Mouse (Mus musculus): ENCODE results near the gene Disp1. TPM values are rescaled to one million over a fixed set of nuclear protein-coding genes. Genes with fewer than 3 reads are reported as not detected.
A peak's percentile ranks its signal among the peaks of the same experiment; 100 is the strongest.

The Disp1 gene
- total and polyA plus RNA-seq, 2 experiments = 0.83 to 3.4 TPM

DNA sequence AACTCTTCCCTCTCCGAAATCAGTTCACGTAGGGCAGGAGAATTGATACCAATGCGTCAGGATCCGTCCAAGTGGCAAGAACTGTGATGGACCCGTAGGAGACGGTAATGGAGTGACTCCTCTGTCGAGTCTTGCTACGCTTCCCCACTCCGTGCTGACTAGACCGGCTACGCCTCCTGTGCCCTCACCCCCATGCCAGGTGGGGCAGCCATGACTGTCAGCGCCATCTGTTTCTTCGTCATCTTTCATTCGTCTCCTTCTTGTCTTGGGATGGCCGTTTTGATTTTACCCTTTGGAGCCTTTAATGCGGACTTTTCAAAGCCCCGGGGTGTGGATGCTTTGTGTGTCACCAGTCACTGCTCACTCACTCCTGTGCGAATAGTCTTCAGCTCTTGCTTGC is 26.6 kb downstream of the Disp1 start:
- H3K9ac ChIP-seq (ENCODE audit: low read depth, low read length) = no peak overlapping the region
- no peaks in the 10 kb centered on the region for H3K36me3 ChIP-seq (ENCODE audit: control insufficient read depth, insufficient read depth, low read length)
- peaks cover 2% of the 10 kb centered on the region; the same call in 1 of the 2 replicates for H3K4me1 ChIP-seq (ENCODE audit: control insufficient read depth, insufficient read depth, low read length)
- DNase-seq (ENCODE audit: extremely low read depth, low read depth, low spot score) = no peak
- WGBS = 98% methylated on average over 18 of the region's 18 CpGs
- H3K27ac ChIP-seq (replicated peaks; ENCODE audit: insufficient read depth, low read depth, low read length) = no peak overlapping the region
- H3K27me3 ChIP-seq (ENCODE audit: control insufficient read depth, insufficient read depth, low read length) = no peaks in the 10 kb centered on the region
- H3K79me2 ChIP-seq (ENCODE audit: control insufficient read depth, insufficient read depth, low read length) = no peaks in the 10 kb centered on the region
- H3K4me3 ChIP-seq (ENCODE audit: insufficient read depth, low read depth, low read length) = no peak overlapping the region
- TF ChIP-seq POLR2A (IDR thresholded peaks at IDR 0.05; ENCODE audit: extremely low read depth, insufficient read depth, low read length) (no peak), CTCF (IDR thresholded peaks at IDR 0.05; ENCODE audit: low read depth, low read length) (no peak)

DNA sequence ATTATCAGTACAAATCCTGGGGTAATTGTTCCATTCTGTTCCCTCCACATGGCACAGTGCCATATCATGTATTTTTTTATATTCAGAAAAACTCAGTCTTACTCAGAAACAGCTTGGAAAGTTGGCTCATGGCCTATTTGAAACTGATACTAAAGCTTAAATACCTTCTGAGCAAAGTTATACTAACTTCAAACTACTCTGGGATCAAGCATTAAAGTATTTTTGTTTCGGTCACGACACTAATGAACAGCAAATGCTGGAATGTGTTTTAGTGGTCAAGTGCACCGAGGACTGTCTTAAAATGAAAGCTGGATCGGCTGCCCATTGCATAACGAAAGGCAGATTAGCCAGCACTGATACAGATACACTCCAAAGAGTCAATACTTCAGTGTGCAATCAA is 27.2 kb downstream of the Disp1 start:
- Histone ChIP-seq H3K27ac (replicated peaks; ENCODE audit: insufficient read depth, low read depth, low read length) (no peak overlapping the region), H3K36me3 (ENCODE audit: control insufficient read depth, insufficient read depth, low read length) (no peaks in the 10 kb centered on the region), H3K4me3 (ENCODE audit: insufficient read depth, low read depth, low read length) (peak overlapping the region; percentile 51), H3K27me3 (ENCODE audit: control insufficient read depth, insufficient read depth, low read length) (no peaks in the 10 kb centered on the region), H3K9ac (ENCODE audit: low read depth, low read length) (no peak overlapping the region), H3K4me1 (ENCODE audit: control insufficient read depth, insufficient read depth, low read length) (peaks cover 2% of the 10 kb centered on the region; the same call in 1 of the 2 replicates), H3K79me2 (ENCODE audit: control insufficient read depth, insufficient read depth, low read length) (no peaks in the 10 kb centered on the region)
- TF ChIP-seq CTCF (IDR thresholded peaks at IDR 0.05; ENCODE audit: low read depth, low read length) (no peak), POLR2A (IDR thresholded peaks at IDR 0.05; ENCODE audit: extremely low read depth, insufficient read depth, low read length) (no peak)
- WGBS = 25% methylated on average over 5 of the region's 5 CpGs
- DNase-seq (ENCODE audit: extremely low read depth, low read depth, low spot score) = peak; percentile 67

DNA sequence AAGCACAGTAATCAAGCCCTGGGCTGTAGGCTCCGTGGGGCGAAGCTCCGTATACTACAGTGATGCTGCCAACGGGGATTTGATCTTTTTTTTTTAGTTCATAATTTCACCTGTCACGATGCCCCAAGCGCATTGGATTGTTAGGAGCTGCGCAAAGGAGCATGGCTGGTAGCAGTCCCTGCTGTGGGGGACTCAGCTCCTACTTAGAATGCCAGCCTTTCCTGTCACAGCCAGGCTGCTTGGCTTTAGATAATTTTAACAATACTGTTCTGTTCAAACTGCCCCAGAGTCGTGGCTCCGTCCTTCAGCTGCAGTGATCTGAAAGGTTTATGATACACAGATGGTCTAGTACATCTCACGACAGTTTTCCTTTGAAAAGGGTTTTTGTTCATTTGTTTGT is 29.9 kb downstream of the Disp1 start:
- 93% methylated on average over 10 of the region's 10 CpGs for WGBS

DNA sequence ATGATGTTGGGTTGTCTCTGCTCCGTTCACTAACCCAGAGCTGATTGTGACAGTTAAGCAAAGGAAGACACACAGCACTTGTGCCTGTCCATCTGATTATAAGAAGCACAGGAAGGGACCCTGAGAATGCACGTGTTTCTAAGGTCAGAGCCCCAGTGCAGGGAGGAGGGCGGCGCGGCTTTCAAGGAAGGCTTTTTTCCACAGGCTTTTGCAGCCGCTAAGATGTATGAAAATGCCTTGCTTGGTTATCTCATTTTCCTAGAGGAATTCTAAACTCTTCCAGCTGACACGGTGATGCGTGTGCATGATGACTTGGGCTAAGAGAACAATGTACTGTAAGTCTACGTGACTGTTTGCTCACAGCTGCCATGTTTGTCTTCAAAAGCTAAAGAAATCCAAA is 30.9 kb downstream of the Disp1 start:
- H3K36me3 ChIP-seq (ENCODE audit: control insufficient read depth, insufficient read depth, low read length) = no peaks in the 10 kb centered on the region
- TF ChIP-seq CTCF (IDR thresholded peaks at IDR 0.05; ENCODE audit: low read depth, low read length) = no peak
- H3K4me3 ChIP-seq (ENCODE audit: insufficient read depth, low read depth, low read length) = no peak overlapping the region
- DNase-seq (ENCODE audit: extremely low read depth, low read depth, low spot score) = no peak
- H3K27me3 ChIP-seq (ENCODE audit: control insufficient read depth, insufficient read depth, low read length) = no peaks in the 10 kb centered on the region
- 88% methylated on average over 9 of the region's 9 CpGs for WGBS
- no peak overlapping the region for H3K27ac ChIP-seq (replicated peaks; ENCODE audit: insufficient read depth, low read depth, low read length)
- no peaks in the 10 kb centered on the region for H3K79me2 ChIP-seq (ENCODE audit: control insufficient read depth, insufficient read depth, low read length)
- peaks cover 2% of the 10 kb centered on the region; the same call in 1 of the 2 replicates for H3K4me1 ChIP-seq (ENCODE audit: control insufficient read depth, insufficient read depth, low read length)
- no peak overlapping the region for H3K9ac ChIP-seq (ENCODE audit: low read depth, low read length)

More for the DNA sequence above, 29.9 kb downstream of the Disp1 start:
- Histone ChIP-seq H3K9ac (ENCODE audit: low read depth, low read length) (no peak overlapping the region), H3K27ac (replicated peaks; ENCODE audit: insufficient read depth, low read depth, low read length) (no peak overlapping the region), H3K27me3 (ENCODE audit: control insufficient read depth, insufficient read depth, low read length) (no peaks in the 10 kb centered on the region), H3K79me2 (ENCODE audit: control insufficient read depth, insufficient read depth, low read length) (no peaks in the 10 kb centered on the region), H3K4me3 (ENCODE audit: insufficient read depth, low read depth, low read length) (no peak overlapping the region), H3K36me3 (ENCODE audit: control insufficient read depth, insufficient read depth, low read length) (no peaks in the 10 kb centered on the region), H3K4me1 (ENCODE audit: control insufficient read depth, insufficient read depth, low read length) (peaks cover 2% of the 10 kb centered on the region; the same call in 1 of the 2 replicates)
- DNase-seq (ENCODE audit: extremely low read depth, low read depth, low spot score) = no peak
- TF ChIP-seq CTCF (IDR thresholded peaks at IDR 0.05; ENCODE audit: low read depth, low read length) = no peak
- TF ChIP-seq POLR2A (IDR thresholded peaks at IDR 0.05; ENCODE audit: extremely low read depth, insufficient read depth, low read length) = no peak

DNA sequence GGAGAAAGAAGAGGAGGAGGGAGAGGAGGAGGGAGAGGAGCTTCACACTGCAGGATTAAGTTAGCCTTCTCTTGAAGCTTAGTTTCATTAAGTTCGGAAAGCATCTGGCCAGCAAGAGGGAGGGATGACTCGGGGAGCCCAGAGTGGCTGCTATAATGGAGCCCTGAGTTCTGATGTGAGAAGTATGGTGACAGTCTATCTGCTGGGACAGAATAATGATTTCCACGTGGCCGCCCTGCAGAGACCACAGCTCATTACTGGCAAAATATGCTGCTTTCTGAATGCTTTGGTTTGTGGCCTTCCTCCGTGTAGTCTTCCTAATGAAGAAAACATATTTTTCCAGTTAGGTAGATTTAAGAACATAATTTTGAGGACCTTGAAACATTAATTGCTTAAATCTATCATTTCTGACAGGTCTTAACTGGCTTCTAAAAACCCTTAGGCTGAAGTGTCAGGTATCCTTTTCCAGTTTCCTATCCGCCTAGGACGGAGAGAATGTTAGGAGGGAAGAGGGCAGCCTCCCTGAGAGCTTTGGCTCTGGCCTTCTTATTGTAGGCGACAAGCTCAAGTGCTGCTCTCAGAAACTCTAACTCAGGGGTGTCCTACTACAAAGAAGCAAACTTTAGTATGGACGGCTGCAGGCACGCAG is 32.2 kb downstream of the Disp1 start:
- no peak overlapping the region for H3K4me3 ChIP-seq (ENCODE audit: insufficient read depth, low read depth, low read length)
- H3K4me1 ChIP-seq (ENCODE audit: control insufficient read depth, insufficient read depth, low read length) = no peaks in the 10 kb centered on the region
- H3K27ac ChIP-seq (replicated peaks; ENCODE audit: insufficient read depth, low read depth, low read length) = no peak overlapping the region
- H3K79me2 ChIP-seq (ENCODE audit: control insufficient read depth, insufficient read depth, low read length) = no peaks in the 10 kb centered on the region
- no peaks in the 10 kb centered on the region for H3K36me3 ChIP-seq (ENCODE audit: control insufficient read depth, insufficient read depth, low read length)
- no peak overlapping the region for H3K9ac ChIP-seq (ENCODE audit: low read depth, low read length)
- no peaks in the 10 kb centered on the region for H3K27me3 ChIP-seq (ENCODE audit: control insufficient read depth, insufficient read depth, low read length)
- no peak for TF ChIP-seq CTCF (IDR thresholded peaks at IDR 0.05; ENCODE audit: low read depth, low read length)
- no peak for TF ChIP-seq POLR2A (IDR thresholded peaks at IDR 0.05; ENCODE audit: extremely low read depth, insufficient read depth, low read length)
- no peak for DNase-seq (ENCODE audit: extremely low read depth, low read depth, low spot score)
- 92% methylated on average over 10 of the region's 10 CpGs for WGBS
